Mouse (Mus musculus): Measurements from ENCODE around the gene Fam171a1. TPM values are rescaled to one million over a fixed set of nuclear protein-coding genes. Genes with fewer than 3 reads are reported as not detected.

The Fam171a1 gene
- polyA plus RNA-seq, 1 experiment: 35.7 TPM

GRCm38 (mm10) chr2:3132473-3132872 lies 18.4 kb downstream of the Fam171a1 start:
- DNase-seq: no peak
- TF ChIP-seq POLR2A (IDR thresholded peaks at IDR 0.05; ENCODE audit: borderline replicate concordance, extremely low read depth, low read depth, low read length) (no peak), CTCF (IDR thresholded peaks at IDR 0.05; ENCODE audit: insufficient read depth, low read length) (no peak)
- 71% methylated on average over 9 of the region's 9 CpGs for WGBS
- Histone ChIP-seq H3K4me3 (replicated peaks; ENCODE audit: extremely low read depth, low read depth, low read length) (no peak overlapping the region), H3K4me1 (ENCODE audit: control insufficient read depth, insufficient read depth, low read length) (peaks cover 6% of the 10 kb centered on the region)

GRCm38 (mm10) chr2:3134580-3135296 lies 20.7 kb downstream of the Fam171a1 start:
- DNase-seq: no peak
- Histone ChIP-seq H3K4me1 (ENCODE audit: control insufficient read depth, insufficient read depth, low read length) (peaks cover 8% of the 10 kb centered on the region), H3K4me3 (replicated peaks; ENCODE audit: extremely low read depth, low read depth, low read length) (no peak overlapping the region)
- WGBS: 45% methylated on average over 12 of the region's 12 CpGs
- TF ChIP-seq CTCF (IDR thresholded peaks at IDR 0.05; ENCODE audit: insufficient read depth, low read length): no peak
- no peak for TF ChIP-seq POLR2A (IDR thresholded peaks at IDR 0.05; ENCODE audit: borderline replicate concordance, extremely low read depth, low read depth, low read length)

DNA sequence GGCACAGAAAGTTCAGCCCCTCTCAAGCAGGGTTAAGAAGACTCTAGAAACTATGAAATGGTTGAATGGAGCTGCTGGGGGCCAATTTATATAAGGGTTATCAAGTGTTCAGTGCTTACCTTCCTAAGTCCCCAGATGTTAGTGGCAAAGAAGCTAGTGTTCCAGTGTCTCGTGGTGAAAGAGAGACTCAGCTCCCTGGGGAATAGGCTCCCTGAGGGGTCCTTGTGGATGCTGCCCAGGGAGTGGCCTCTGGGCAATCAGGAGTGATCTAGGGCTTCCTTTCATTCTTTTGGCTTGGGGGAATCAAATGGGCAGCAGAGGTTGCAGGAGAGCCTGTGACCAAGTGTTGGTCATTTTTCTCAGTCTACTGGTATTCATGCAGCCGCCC lies 21.3 kb downstream of the Fam171a1 start:
- no peak for DNase-seq
- WGBS: 48% methylated on average over 2 of the region's 2 CpGs
- H3K4me1 ChIP-seq (ENCODE audit: control insufficient read depth, insufficient read depth, low read length): peaks cover 8% of the 10 kb centered on the region
- H3K4me3 ChIP-seq (replicated peaks; ENCODE audit: extremely low read depth, low read depth, low read length): no peak overlapping the region
- no peak for TF ChIP-seq POLR2A (IDR thresholded peaks at IDR 0.05; ENCODE audit: borderline replicate concordance, extremely low read depth, low read depth, low read length)
- no peak for TF ChIP-seq CTCF (IDR thresholded peaks at IDR 0.05; ENCODE audit: insufficient read depth, low read length)

- 47% methylated on average over 2 of the region's 2 CpGs for WGBS
- Histone ChIP-seq H3K4me1 (ENCODE audit: control insufficient read depth, insufficient read depth, low read length) (peaks cover 8% of the 10 kb centered on the region), H3K4me3 (replicated peaks; ENCODE audit: extremely low read depth, low read depth, low read length) (no peak overlapping the region)
- no peak for DNase-seq
- TF ChIP-seq CTCF (IDR thresholded peaks at IDR 0.05; ENCODE audit: insufficient read depth, low read length) (no peak), POLR2A (IDR thresholded peaks at IDR 0.05; ENCODE audit: borderline replicate concordance, extremely low read depth, low read depth, low read length) (no peak)
Observed at GRCm38 (mm10) chr2:3138308-3138707, 24.3 kb downstream of the Fam171a1 start.

DNA sequence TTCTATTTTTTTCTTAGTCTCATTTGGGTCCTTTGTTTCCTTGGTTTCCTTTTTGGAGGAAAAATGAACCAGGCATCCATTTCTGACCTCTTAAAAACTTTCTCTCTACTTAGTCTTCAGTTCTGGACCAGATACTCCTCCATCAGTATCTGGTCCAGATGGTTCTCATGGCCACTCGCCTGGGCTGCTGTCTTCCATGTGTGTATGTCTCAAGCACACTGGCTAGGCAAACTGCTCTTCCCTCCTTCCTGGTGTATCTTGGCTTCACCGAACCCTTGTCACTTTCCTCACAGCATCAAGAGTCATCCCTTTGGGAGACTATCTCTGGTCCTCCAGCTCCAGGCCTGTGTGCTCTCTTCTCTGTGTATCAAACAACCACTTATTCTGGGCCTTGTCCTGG lies 25.0 kb downstream of the Fam171a1 start:
- H3K4me1 ChIP-seq (ENCODE audit: control insufficient read depth, insufficient read depth, low read length): peaks cover 8% of the 10 kb centered on the region
- H3K4me3 ChIP-seq (replicated peaks; ENCODE audit: extremely low read depth, low read depth, low read length): no peak overlapping the region
- no peak for DNase-seq
- TF ChIP-seq CTCF (IDR thresholded peaks at IDR 0.05; ENCODE audit: insufficient read depth, low read length): no peak
- TF ChIP-seq POLR2A (IDR thresholded peaks at IDR 0.05; ENCODE audit: borderline replicate concordance, extremely low read depth, low read depth, low read length): no peak
- 61% methylated on average over 2 of the region's 2 CpGs for WGBS

GRCm38 (mm10) chr2:3139578-3139977 lies 25.6 kb downstream of the Fam171a1 start:
- no peak overlapping the region for H3K4me3 ChIP-seq (replicated peaks; ENCODE audit: extremely low read depth, low read depth, low read length)
- TF ChIP-seq POLR2A (IDR thresholded peaks at IDR 0.05; ENCODE audit: borderline replicate concordance, extremely low read depth, low read depth, low read length) (no peak), CTCF (IDR thresholded peaks at IDR 0.05; ENCODE audit: insufficient read depth, low read length) (no peak)
- peaks cover 8% of the 10 kb centered on the region for H3K4me1 ChIP-seq (ENCODE audit: control insufficient read depth, insufficient read depth, low read length)
- DNase-seq: no peak
- 40% methylated on average over 3 of the region's 3 CpGs for WGBS

- WGBS: 69% methylated on average over 5 of the region's 5 CpGs
- DNase-seq: no peak
- TF ChIP-seq POLR2A (IDR thresholded peaks at IDR 0.05; ENCODE audit: borderline replicate concordance, extremely low read depth, low read depth, low read length): no peak
- TF ChIP-seq CTCF (IDR thresholded peaks at IDR 0.05; ENCODE audit: insufficient read depth, low read length): no peak
Observed at GRCm38 (mm10) chr2:3140585-3140984, 26.6 kb downstream of the Fam171a1 start.

GRCm38 (mm10) chr2:3141804-3142203 lies 27.8 kb downstream of the Fam171a1 start:
- no peak for DNase-seq
- no peak for TF ChIP-seq CTCF (IDR thresholded peaks at IDR 0.05; ENCODE audit: insufficient read depth, low read length)
- TF ChIP-seq POLR2A (IDR thresholded peaks at IDR 0.05; ENCODE audit: borderline replicate concordance, extremely low read depth, low read depth, low read length): no peak
- Histone ChIP-seq H3K4me1 (ENCODE audit: control insufficient read depth, insufficient read depth, low read length) (peaks cover 8% of the 10 kb centered on the region), H3K4me3 (replicated peaks; ENCODE audit: extremely low read depth, low read depth, low read length) (no peak overlapping the region)
- WGBS: 81% methylated on average over 4 of the region's 4 CpGs

More at GRCm38 (mm10) chr2:3140585-3140984, 26.6 kb downstream of the Fam171a1 start:
- no peak overlapping the region for H3K4me3 ChIP-seq (replicated peaks; ENCODE audit: extremely low read depth, low read depth, low read length)
- peaks cover 8% of the 10 kb centered on the region for H3K4me1 ChIP-seq (ENCODE audit: control insufficient read depth, insufficient read depth, low read length)

GRCm38 (mm10) chr2:3144291-3144690 lies 30.3 kb downstream of the Fam171a1 start:
- WGBS: 84% methylated on average over 5 of the region's 5 CpGs
- H3K4me1 ChIP-seq (ENCODE audit: control insufficient read depth, insufficient read depth, low read length): peaks cover 4% of the 10 kb centered on the region
- TF ChIP-seq POLR2A (IDR thresholded peaks at IDR 0.05; ENCODE audit: borderline replicate concordance, extremely low read depth, low read depth, low read length) (no peak), CTCF (IDR thresholded peaks at IDR 0.05; ENCODE audit: insufficient read depth, low read length) (no peak)
- no peak for DNase-seq
- no peak overlapping the region for H3K4me3 ChIP-seq (replicated peaks; ENCODE audit: extremely low read depth, low read depth, low read length)

- Histone ChIP-seq H3K4me1 (ENCODE audit: control insufficient read depth, insufficient read depth, low read length) (peaks cover 12% of the 10 kb centered on the region), H3K4me3 (replicated peaks; ENCODE audit: extremely low read depth, low read depth, low read length) (no peak overlapping the region)
- DNase-seq: no peak
- WGBS: 80% methylated on average over 6 of the region's 6 CpGs
- TF ChIP-seq CTCF (IDR thresholded peaks at IDR 0.05; ENCODE audit: insufficient read depth, low read length): no peak
Observed at GRCm38 (mm10) chr2:3147550-3148157, 33.6 kb downstream of the Fam171a1 start.
